8 mouse cellular contexts compared by ENCODE assay signal in the genomic region with DNA sequence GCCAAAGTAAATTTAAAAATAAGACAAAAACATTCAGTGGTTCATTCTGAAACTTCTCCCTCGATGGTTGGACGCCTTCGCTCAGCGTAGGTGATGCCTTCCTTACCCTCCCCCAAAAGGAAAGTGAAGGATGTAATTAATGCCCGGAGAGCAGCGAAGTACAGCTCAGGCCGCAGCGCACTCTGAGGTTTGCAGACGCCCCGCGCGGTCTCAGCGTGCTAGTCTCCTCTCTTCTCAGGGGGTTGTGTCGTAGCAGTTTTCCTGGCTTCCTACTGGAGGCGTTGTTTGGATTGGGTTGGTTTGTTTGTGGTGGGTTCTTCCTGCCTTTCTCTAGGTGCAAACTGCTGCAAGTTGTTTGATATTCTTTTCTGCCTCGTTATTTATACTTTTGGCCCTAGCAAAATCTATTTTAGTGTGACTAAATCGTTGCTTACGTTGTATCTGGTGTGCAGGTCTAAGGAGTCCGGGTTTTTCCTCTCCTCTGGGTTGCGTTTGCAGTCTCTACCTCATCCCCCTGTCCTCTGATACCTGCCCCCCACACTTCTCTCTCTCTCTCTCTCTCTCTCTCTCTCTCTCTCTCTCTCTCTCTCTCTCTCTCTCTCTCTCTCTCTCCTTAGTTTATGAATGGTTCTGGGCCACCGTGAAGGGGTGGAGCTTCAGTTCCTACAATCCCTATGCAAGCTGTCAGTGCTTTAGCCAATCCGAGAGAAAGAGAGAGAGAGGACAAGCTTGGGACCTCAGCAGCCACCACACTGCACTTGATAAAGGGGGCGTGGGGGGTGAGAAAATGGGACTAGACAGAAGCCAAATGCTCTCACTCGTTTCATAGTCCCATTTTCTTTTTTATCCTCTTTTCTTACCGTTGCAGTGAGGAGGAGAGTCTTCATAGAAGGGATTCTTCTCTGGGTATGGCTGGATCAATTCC. TPM values are rescaled to one million over a fixed set of nuclear protein-coding genes. Genes with fewer than 3 reads are reported as not detected.
DNase-seq lines count a peak whose midpoint lies in the region; ATAC-seq lines count a peak whose summit lies in the region.

Gene Mab21l2, minus strand, starts transcription at position 539 of the 925 bp plus-strand sequence.

- peaks cover 11% of the 10 kb centered on the region for H3K27me3 ChIP-seq in hindbrain, embryonic 12.5 days
- H3K27me3 ChIP-seq in midbrain, embryonic 12.5 days: 0 out of 2 replicates have a peak, but pooled peaks cover 17% of the 10 kb centered on the region

- under 1% methylated on average over 25 of the region's 25 CpGs for WGBS in hindbrain, embryonic 12.5 days
- under 1% methylated on average over 25 of the region's 25 CpGs for WGBS in midbrain, embryonic 12.5 days

- peak within 1 kb of the TSS; percentile 97 for H3K27ac ChIP-seq in hindbrain, embryonic 12.5 days
- peak within 1 kb of the TSS; percentile 97 for H3K27ac ChIP-seq in midbrain, embryonic 12.5 days (replicated peaks)

- peak within 1 kb of the TSS; percentile 67 for H3K4me2 ChIP-seq in hindbrain, embryonic 12.5 days (replicated peaks)
- peak within 1 kb of the TSS; percentile 62 for H3K4me2 ChIP-seq in midbrain, embryonic 12.5 days (replicated peaks)

- H3K9ac ChIP-seq in hindbrain, embryonic 12.5 days: peak within 1 kb of the TSS; percentile 89
- H3K9ac ChIP-seq in midbrain, embryonic 12.5 days (replicated peaks): peak within 1 kb of the TSS; percentile 88

- no peaks in the 10 kb centered on the region for H3K36me3 ChIP-seq in hindbrain, embryonic 12.5 days
- H3K36me3 ChIP-seq in midbrain, embryonic 12.5 days: no peaks in the 10 kb centered on the region

- no peaks in the 10 kb centered on the region for H3K9me3 ChIP-seq in hindbrain, embryonic 12.5 days (replicated peaks)
- no peaks in the 10 kb centered on the region for H3K9me3 ChIP-seq in midbrain, embryonic 12.5 days

- H3K4me3 ChIP-seq in hindbrain, embryonic 12.5 days: peak within 1 kb of the TSS; percentile 62
- H3K4me3 ChIP-seq in midbrain, embryonic 12.5 days: peak within 1 kb of the TSS; percentile 62

- no peak for ATAC-seq in cerebellum, adult (ENCODE audit: insufficient number of reproducible peaks, low FRiP score, low TSS enrichment)
- ATAC-seq in hindbrain, embryonic 12.5 days (ENCODE audit: low FRiP score): peak; percentile 91
- ATAC-seq in midbrain, embryonic 12.5 days (ENCODE audit: low FRiP score, low read depth): peak; percentile 92
- no peak for ATAC-seq in monocyte, adult 5-6 weeks (replicated peaks; ENCODE audit: insufficient number of reproducible peaks, low FRiP score, low TSS enrichment, poor library complexity, severe bottlenecking)

- DNase-seq in cerebellum, adult 11-12 months: peak; percentile 31
- peak; percentile 34 to 41 for DNase-seq in B cell, adult 2 months
- DNase-seq in cerebellum, postnatal 25 days: peak; percentile 45 to 59
- DNase-seq in right cerebral cortex, adult 18-20 months: no peak

- peaks cover 22% of the 10 kb centered on the region for H3K4me1 ChIP-seq in hindbrain, embryonic 12.5 days
- peaks cover 21% of the 10 kb centered on the region for H3K4me1 ChIP-seq in midbrain, embryonic 12.5 days

RNA-seq across cellular contexts. Expression of gene Mab21l2, which starts in this region (rescaled TPM):
- 222 and 302 TPM in 2 replicates for polyA plus RNA-seq in hindbrain, embryonic 12.5 days (2016; fragmentation: Nextera tagmentation; extraction: Ambion mirVana)
- polyA plus RNA-seq in midbrain, embryonic 12.5 days (2016; fragmentation: Nextera tagmentation; extraction: Ambion mirVana): 120 and 138 TPM in 2 replicates
- total RNA-seq in monocyte, adult 5-6 weeks (2017): 0.29 TPM in 1 of 3 replicates, not detected in the others

Comparison
In these comparisons a context has a peak if more than half of its experiments do, and no peak if none do; other contexts are left out.
1. ATAC-seq: peak in hindbrain, embryonic 12.5 days (single experiment) and midbrain, embryonic 12.5 days (single experiment); none in cerebellum, adult (single experiment) and monocyte, adult 5-6 weeks (single experiment).